Mouse (Mus musculus) ES-Bruce4 (cell line): ENCODE data around the gene C1galt1c1. TPM values are rescaled to one million over a fixed set of nuclear protein-coding genes. Genes with fewer than 3 reads are reported as not detected.
A peak's percentile ranks its signal among the peaks of the same experiment; 100 is the strongest.

Source experiments
- H3K27ac ChIP-seq: 2 replicates; pipeline ENCODE4 v1.5.1; 2012; ENCODE audit warnings: low read length, inconsistent platforms; ENCODE audit not compliant: insufficient read depth
- H3K27me3 ChIP-seq: 2 replicates; pipeline ENCODE4 v1.6.1; 2012; ENCODE audit warnings: mild to moderate bottlenecking, low read length, inconsistent platforms; ENCODE audit not compliant: control insufficient read depth, poor library complexity, insufficient read depth, severe bottlenecking
- H3K36me3 ChIP-seq: 2 replicates; pipeline ENCODE4 v1.6.1; 2012; ENCODE audit warnings: inconsistent platforms, mild to moderate bottlenecking, low read length, moderate library complexity; ENCODE audit not compliant: control insufficient read depth, poor library complexity, insufficient read depth, severe bottlenecking
- H3K4me1 ChIP-seq: one replicate; pipeline ENCODE4 v1.8.1; 2011; ENCODE audit warnings: low read length; ENCODE audit not compliant: control insufficient read depth, insufficient read depth
- H3K4me3 ChIP-seq: 2 replicates; pipeline ENCODE4 v1.5.1; 2011; ENCODE audit warnings: low read depth, mild to moderate bottlenecking, low read length
- H3K9ac ChIP-seq: 2 replicates; pipeline ENCODE4 v1.6.1; 2012; ENCODE audit warnings: low read depth, mild to moderate bottlenecking, inconsistent platforms; ENCODE audit not compliant: poor library complexity, severe bottlenecking
- H3K9me3 ChIP-seq: replicated peaks from 2 replicates; pipeline ENCODE4 v1.6.1; 2012; ENCODE audit warnings: mild to moderate bottlenecking, low read length, inconsistent platforms; ENCODE audit not compliant: control insufficient read depth, poor library complexity, insufficient read depth, severe bottlenecking
- CTCF ChIP-seq: IDR thresholded peaks from one replicate; pipeline ENCODE4 v1.8.1; 2011; ENCODE audit warnings: low read depth, low read length
- EP300 ChIP-seq: IDR thresholded peaks from 2 replicates; pipeline ENCODE4 v1.6.1; 2011; ENCODE audit warnings: low read depth, low read length; ENCODE audit not compliant: insufficient read depth
- POLR2A ChIP-seq: IDR thresholded peaks from one replicate; pipeline ENCODE4 v1.8.1; 2011; ENCODE audit warnings: low read length; ENCODE audit not compliant: insufficient read depth
- polyA plus RNA-seq: library from polyadenylated mRNA; stranded (reverse); fragments of >200 nt; gene quantifications from 2 replicates; pipeline ENCODE4 v1.2.4, GENCODE M21; 2011; ENCODE audit warnings: low read depth; ENCODE audit not compliant: missing spikeins, insufficient read depth, insufficient read length

Gene C1galt1c1
- polyA plus RNA-seq, 1 experiment: 20.0 TPM

- TF ChIP-seq CTCF (no peak), EP300 (no peak), POLR2A (no peak)
- H3K27me3 ChIP-seq: no peaks in the 10 kb centered on the region
- H3K4me1 ChIP-seq: no peaks in the 10 kb centered on the region
- no peak overlapping the region for H3K27ac ChIP-seq
- no peak overlapping the region for H3K9ac ChIP-seq
- no peak overlapping the region for H3K4me3 ChIP-seq
- H3K9me3 ChIP-seq: no peaks in the 10 kb centered on the region
- H3K36me3 ChIP-seq: no peaks in the 10 kb centered on the region
Measured at GRCm38 (mm10) chrX:38653181-38653580, 18.3 kb upstream of the C1galt1c1 start.

- H3K4me3 ChIP-seq: no peak overlapping the region
- 0 out of 2 replicates have a peak overlapping the region, but pooled peaks have one; percentile 36 for H3K27ac ChIP-seq
- H3K4me1 ChIP-seq: no peaks in the 10 kb centered on the region
- no peak overlapping the region for H3K9ac ChIP-seq
- H3K36me3 ChIP-seq: no peaks in the 10 kb centered on the region
- no peaks in the 10 kb centered on the region for H3K9me3 ChIP-seq
- TF ChIP-seq EP300 (no peak), CTCF (no peak), POLR2A (no peak)
- no peaks in the 10 kb centered on the region for H3K27me3 ChIP-seq
Measured at GRCm38 (mm10) chrX:38651167-38651566, 16.3 kb upstream of the C1galt1c1 start.

GRCm38 (mm10) chrX:38650404-38651039 is 15.6 kb upstream of the C1galt1c1 start:
- no peaks in the 10 kb centered on the region for H3K4me1 ChIP-seq
- no peak overlapping the region for H3K27ac ChIP-seq
- H3K36me3 ChIP-seq: no peaks in the 10 kb centered on the region
- H3K27me3 ChIP-seq: no peaks in the 10 kb centered on the region
- H3K9ac ChIP-seq: no peak overlapping the region
- TF ChIP-seq CTCF: no peak
- no peak for TF ChIP-seq POLR2A
- TF ChIP-seq EP300: no peak
- no peak overlapping the region for H3K4me3 ChIP-seq
- H3K9me3 ChIP-seq: no peaks in the 10 kb centered on the region

- Histone ChIP-seq H3K9me3 (no peaks in the 10 kb centered on the region), H3K9ac (no peak overlapping the region), H3K36me3 (no peaks in the 10 kb centered on the region), H3K4me3 (no peak overlapping the region), H3K27me3 (no peaks in the 10 kb centered on the region), H3K27ac (no peak overlapping the region), H3K4me1 (no peaks in the 10 kb centered on the region)
- TF ChIP-seq CTCF (no peak), POLR2A (no peak), EP300 (no peak)
Measured at GRCm38 (mm10) chrX:38642183-38642582, 7.3 kb upstream of the C1galt1c1 start.

- H3K9me3 ChIP-seq: no peaks in the 10 kb centered on the region
- TF ChIP-seq EP300 (no peak), POLR2A (no peak), CTCF (no peak)
Measured at GRCm38 (mm10) chrX:38641435-38641834, 6.5 kb upstream of the C1galt1c1 start.

GRCm38 (mm10) chrX:38635638-38635931 is 698 bp upstream of the C1galt1c1 start:
- peak overlapping the region; percentile 89; the same call in 1 of the 2 replicates for H3K4me3 ChIP-seq
- no peak for TF ChIP-seq POLR2A
- TF ChIP-seq CTCF: no peak
- no peak for TF ChIP-seq EP300
- H3K27me3 ChIP-seq: no peaks in the 10 kb centered on the region

More at GRCm38 (mm10) chrX:38641435-38641834, 6.5 kb upstream of the C1galt1c1 start:
- H3K9ac ChIP-seq: no peak overlapping the region
- no peaks in the 10 kb centered on the region for H3K27me3 ChIP-seq
- no peaks in the 10 kb centered on the region for H3K36me3 ChIP-seq
- no peaks in the 10 kb centered on the region for H3K4me1 ChIP-seq
- no peak overlapping the region for H3K27ac ChIP-seq
- H3K4me3 ChIP-seq: no peak overlapping the region

More at GRCm38 (mm10) chrX:38635638-38635931, 698 bp upstream of the C1galt1c1 start:
- Histone ChIP-seq H3K9ac (peak overlapping the region; percentile 72; the same call in 1 of the 2 replicates), H3K9me3 (no peaks in the 10 kb centered on the region), H3K36me3 (peaks cover 2% of the 10 kb centered on the region; the same call in 1 of the 2 replicates), H3K27ac (no peak overlapping the region), H3K4me1 (no peaks in the 10 kb centered on the region)
